Mouse (Mus musculus) brain, embryonic 14.5 days (tissue): ENCODE data around the gene P2rx5. TPM values are rescaled to one million over a fixed set of nuclear protein-coding genes. Genes with fewer than 3 reads are reported as not detected.

ENCODE experiments used
- DNase-seq: peaks from one replicate; pipeline ENCODE4 v3.0.0-alpha.2; 2011; ENCODE audit warnings: low read depth
- CTCF ChIP-seq: fragments of 200-500 bp; IDR thresholded peaks from 2 replicates; pipeline ENCODE4 v1.5.1; 2012; ENCODE audit warnings: inconsistent platforms, mild to moderate bottlenecking, moderate library complexity, borderline replicate concordance; ENCODE audit not compliant: insufficient read depth, insufficient read length; ENCODE audit errors: extremely low read depth
- POLR2A ChIP-seq: fragments of 200-500 bp; IDR thresholded peaks from 2 replicates; pipeline ENCODE4 v1.6.1; 2012; ENCODE audit warnings: mild to moderate bottlenecking, inconsistent platforms, borderline replicate concordance; ENCODE audit not compliant: poor library complexity, insufficient read depth, insufficient read length, severe bottlenecking; ENCODE audit errors: extremely low read depth
- polyA plus RNA-seq: library from polyadenylated mRNA; depleted of rRNA; stranded (reverse); fragments of >200 nt; gene quantifications from 2 replicates; pipeline ENCODE4 v1.2.3, GENCODE M21; 2012; rRNA removed

P2rx5 gene
- polyA plus RNA-seq, 1 experiment = 0.44 TPM

GRCm38 (mm10) chr11:73219671-73220070, 59.5 kb downstream of the P2rx5 start:
- DNase-seq = no peak
- peak; percentile 6; the same call in 1 of the 2 replicates for TF ChIP-seq CTCF
- no peak for TF ChIP-seq POLR2A

- DNase-seq = no peak
- TF ChIP-seq CTCF (no peak), POLR2A (no peak)
Observed at GRCm38 (mm10) chr11:73220651-73221050, 60.4 kb downstream of the P2rx5 start.

Other genes starting within 250 kb of the P2rx5 start
- gene Atp2a3, start 199.3 kb upstream of the P2rx5 start, polyA plus RNA-seq = 1.0 and 1.4 TPM in 2 replicates
- gene P2rx1, start 161.3 kb upstream of the P2rx5 start, polyA plus RNA-seq = 0.35 and 0.49 TPM in 2 replicates
- gene Camkk1, start 141.4 kb upstream of the P2rx5 start, polyA plus RNA-seq = 18.7 and 20.9 TPM in 2 replicates
- 5.5 and 8.3 TPM in 2 replicates for gene Ncbp3, start 112.6 kb upstream of the P2rx5 start, polyA plus RNA-seq
- 0.08 and 0.13 TPM in 2 replicates for gene Itgae, start 69.8 kb upstream of the P2rx5 start, polyA plus RNA-seq
- gene Haspin, start 22.1 kb upstream of the P2rx5 start, polyA plus RNA-seq = 2.1 and 3.2 TPM in 2 replicates
- gene Emc6, start 16.6 kb downstream of the P2rx5 start, polyA plus RNA-seq = 74.7 and 115 TPM in 2 replicates
- gene Tax1bp3, start 16.7 kb downstream of the P2rx5 start, polyA plus RNA-seq = 91.6 and 112 TPM in 2 replicates
- 25.5 and 25.7 TPM in 2 replicates for gene Ctns, start 38.6 kb downstream of the P2rx5 start, polyA plus RNA-seq
- 1.5 and 2.0 TPM in 2 replicates for gene Shpk, start 39.0 kb downstream of the P2rx5 start, polyA plus RNA-seq
- 0.13 and 0.44 TPM in 2 replicates for gene Trpv1, start 73.9 kb downstream of the P2rx5 start, polyA plus RNA-seq
- gene Trpv3, start 107.0 kb downstream of the P2rx5 start, polyA plus RNA-seq = 0.14 and 0.27 TPM in 2 replicates
- gene Aspa, start 169.2 kb downstream of the P2rx5 start, polyA plus RNA-seq = 0.57 and 0.82 TPM in 2 replicates
- gene Gm49340, start 169.3 kb downstream of the P2rx5 start, polyA plus RNA-seq = not detected in 2 replicates
- 0.05 and 0.08 TPM in 2 replicates for gene Spata22, start 169.3 kb downstream of the P2rx5 start, polyA plus RNA-seq
- not detected in 2 replicates for gene Olfr20, start 190.4 kb downstream of the P2rx5 start, polyA plus RNA-seq
- not detected in 2 replicates for gene Olfr376, start 210.8 kb downstream of the P2rx5 start, polyA plus RNA-seq
- gene Olfr1, start 239.2 kb downstream of the P2rx5 start, polyA plus RNA-seq = not detected in 2 replicates